Mouse (Mus musculus): ENCODE results near the gene Zbtb48. TPM values are rescaled to one million over a fixed set of nuclear protein-coding genes. Genes with fewer than 3 reads are reported as not detected.

Zbtb48 gene
- polyA plus RNA-seq, 1 experiment from 2014 or later, result 13.7 TPM

DNA sequence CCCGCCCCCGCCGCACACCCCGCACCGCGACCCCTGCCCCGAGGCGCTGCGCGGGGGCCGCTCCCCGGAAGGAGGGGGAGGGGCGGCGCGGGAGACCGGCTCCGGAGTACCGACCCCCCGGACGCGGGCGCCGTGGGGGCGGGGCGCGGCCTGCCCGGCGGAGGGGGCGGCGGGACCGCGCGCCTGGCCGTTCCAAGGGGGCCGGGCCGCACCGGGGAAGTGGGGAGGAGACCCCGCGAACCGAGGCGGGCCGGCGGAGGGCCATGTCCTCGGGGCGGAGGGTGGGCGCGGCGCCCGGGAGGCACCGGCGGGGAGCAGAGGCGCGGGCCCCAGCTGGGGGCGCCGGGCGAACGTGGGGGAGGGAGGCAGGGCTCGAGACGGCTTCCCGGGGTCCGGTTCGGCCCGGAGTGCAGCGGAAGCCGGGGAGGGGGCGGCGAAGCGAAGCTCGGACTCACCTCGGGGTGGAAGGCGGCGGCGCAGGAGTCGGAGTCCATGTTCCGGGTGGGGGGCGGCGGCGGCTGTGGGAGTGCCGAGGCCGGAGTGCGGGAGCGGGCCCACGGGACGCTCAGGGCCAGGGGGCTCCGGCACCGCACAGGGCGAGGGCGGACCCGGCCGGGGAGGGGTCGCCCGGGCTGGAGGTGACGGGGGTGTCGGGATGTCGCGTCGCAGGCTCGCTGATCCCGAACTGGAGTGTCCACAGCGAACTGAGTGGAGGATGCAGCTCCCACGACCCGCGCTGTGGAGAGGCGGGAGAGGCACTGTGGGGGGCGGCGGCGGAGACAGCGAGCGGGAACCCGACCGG, 31.9 kb downstream of the Zbtb48 start:
- H3K4me1 ChIP-seq (ENCODE audit: insufficient read depth, low read depth, low read length), result peaks cover 13% of the 10 kb centered on the region; the same call in 1 of the 2 replicates
- H3K4me2 ChIP-seq (replicated peaks; ENCODE audit: low read depth, low read length), result peak overlapping the region; percentile 90
- H3K27ac ChIP-seq (ENCODE audit: low read length), result peak overlapping the region; percentile 85
- TF ChIP-seq CTCF (IDR thresholded peaks at IDR 0.05) (no peak), EP300 (IDR thresholded peaks at IDR 0.05) (no peak)
- DNase-seq (ENCODE audit: low spot score) (peak; percentile 26), ATAC-seq (peak; percentile 3)
- 1% methylated on average over 57 of the region's 111 CpGs for WGBS
- H3K9ac ChIP-seq (replicated peaks; ENCODE audit: low read depth), result peak overlapping the region; percentile 94
- H3K4me3 ChIP-seq (ENCODE audit: low read depth, low read length), result peak overlapping the region; percentile 98
- no peaks in the 10 kb centered on the region for H3K9me3 ChIP-seq (ENCODE audit: low read length)
- no peaks in the 10 kb centered on the region for H3K27me3 ChIP-seq (replicated peaks; ENCODE audit: insufficient read depth, low read length)
- H3K36me3 ChIP-seq (ENCODE audit: insufficient read depth, low read length), result peaks cover 18% of the 10 kb centered on the region; the same call in 1 of the 2 replicates

DNA sequence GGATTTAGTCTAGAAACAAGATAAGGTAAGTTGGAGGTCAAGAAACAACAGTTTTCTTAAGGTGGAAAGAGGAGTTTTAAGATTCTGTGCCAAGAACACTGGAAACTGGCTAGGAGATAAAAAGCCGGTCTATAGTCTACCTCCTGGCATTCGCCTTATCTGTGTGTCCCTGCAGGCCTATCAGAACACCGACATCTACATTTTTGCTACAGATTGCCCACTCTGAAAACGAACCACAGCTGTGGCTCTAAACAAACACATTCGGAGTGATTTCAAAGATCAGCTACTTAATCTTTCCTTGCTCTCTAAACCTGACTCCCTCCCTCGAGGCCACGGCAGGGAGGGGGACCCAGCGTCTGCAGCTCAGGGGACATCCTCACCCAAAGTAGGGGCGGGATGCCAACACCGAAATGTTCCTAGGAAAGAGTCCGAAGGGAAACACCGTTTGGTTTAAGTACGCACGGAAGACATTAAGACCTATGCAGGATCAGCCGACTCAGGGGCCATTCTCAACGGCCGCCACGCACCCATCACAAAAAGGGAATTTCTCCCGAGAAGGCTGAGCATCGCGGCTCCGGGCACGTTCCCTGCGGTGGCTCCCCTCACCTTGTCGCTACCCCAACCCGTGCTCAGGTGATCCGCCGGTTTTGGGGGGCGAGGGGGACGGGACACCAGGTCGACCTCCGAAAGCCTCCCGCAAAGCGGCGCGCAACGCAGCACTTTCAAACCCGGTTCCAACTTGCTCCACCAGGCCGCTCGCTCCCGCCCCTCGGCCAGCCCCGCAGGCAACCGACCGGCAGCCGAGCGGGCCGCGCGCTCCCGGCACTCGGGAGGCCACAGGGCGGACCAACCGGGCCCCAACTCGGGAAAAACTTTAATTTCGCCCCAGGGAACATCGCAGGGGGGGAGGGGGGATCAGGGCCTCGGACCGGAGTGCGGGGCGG, 33.0 kb downstream of the Zbtb48 start:
- Histone ChIP-seq H3K27me3 (replicated peaks; ENCODE audit: insufficient read depth, low read length) (no peaks in the 10 kb centered on the region), H3K4me2 (replicated peaks; ENCODE audit: low read depth, low read length) (peak overlapping the region; percentile 90), H3K36me3 (ENCODE audit: insufficient read depth, low read length) (peaks cover 18% of the 10 kb centered on the region; the same call in 1 of the 2 replicates), H3K4me1 (ENCODE audit: insufficient read depth, low read depth, low read length) (peaks cover 13% of the 10 kb centered on the region; the same call in 1 of the 2 replicates), H3K9me3 (ENCODE audit: low read length) (no peaks in the 10 kb centered on the region), H3K27ac (ENCODE audit: low read length) (peak overlapping the region; percentile 85), H3K4me3 (ENCODE audit: low read depth, low read length) (peak overlapping the region; percentile 98), H3K9ac (replicated peaks; ENCODE audit: low read depth) (peak overlapping the region; percentile 94)
- WGBS, result 5% methylated on average over 51 of the region's 61 CpGs
- ATAC-seq (no peak), DNase-seq (ENCODE audit: low spot score) (peak; percentile 31)
- TF ChIP-seq CTCF (IDR thresholded peaks at IDR 0.05) (no peak), EP300 (IDR thresholded peaks at IDR 0.05) (no peak)

DNA sequence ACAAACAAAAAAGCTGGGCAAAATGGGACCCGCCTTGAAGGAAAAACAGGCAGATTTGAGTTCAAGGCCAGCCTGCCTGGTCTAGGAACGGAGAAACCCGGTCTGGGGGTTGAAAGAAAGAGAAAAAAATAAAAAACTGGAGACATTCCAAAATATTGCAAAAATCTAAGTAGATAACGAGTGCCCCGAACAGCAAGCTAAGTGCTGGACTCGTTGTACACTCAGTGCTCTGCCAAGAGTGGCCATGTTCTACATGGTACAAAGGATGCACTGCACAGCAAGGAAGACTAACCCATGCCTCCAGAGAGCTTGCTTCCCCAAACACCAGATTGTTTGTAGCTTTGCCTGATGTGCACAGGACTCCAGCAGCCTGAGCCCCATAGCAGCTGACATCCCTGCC, 34.4 kb downstream of the Zbtb48 start:
- no peak overlapping the region for H3K9ac ChIP-seq (replicated peaks; ENCODE audit: low read depth)
- WGBS, result 40% methylated on average over 6 of the region's 6 CpGs

DNA sequence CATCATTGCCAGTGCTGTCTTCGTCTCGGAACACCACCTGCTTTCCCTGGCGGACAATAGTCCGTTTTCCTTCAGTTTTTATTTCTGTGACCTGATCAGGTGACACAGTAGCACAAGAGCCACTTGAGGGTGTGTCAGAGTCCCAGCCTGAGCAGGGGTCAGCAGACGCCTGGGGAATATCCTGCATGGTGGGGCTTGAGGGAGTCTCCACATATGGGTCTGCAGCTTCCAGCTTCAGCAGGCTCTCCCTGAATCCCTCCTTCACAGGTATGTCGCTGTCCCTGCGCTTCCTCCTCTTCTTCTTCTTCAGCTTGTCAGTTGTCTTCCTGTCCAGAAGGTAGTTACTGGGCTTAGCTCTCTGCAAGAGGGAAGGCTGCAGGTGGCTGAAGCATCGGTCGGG, 35.4 kb downstream of the Zbtb48 start:
- ATAC-seq, result no peak
- no peak overlapping the region for H3K4me3 ChIP-seq (ENCODE audit: low read depth, low read length)
- H3K27ac ChIP-seq (ENCODE audit: low read length), result no peak overlapping the region
- no peaks in the 10 kb centered on the region for H3K9me3 ChIP-seq (ENCODE audit: low read length)
- H3K4me1 ChIP-seq (ENCODE audit: insufficient read depth, low read depth, low read length), result peaks cover 11% of the 10 kb centered on the region
- H3K9ac ChIP-seq (replicated peaks; ENCODE audit: low read depth), result no peak overlapping the region
- no peak overlapping the region for H3K4me2 ChIP-seq (replicated peaks; ENCODE audit: low read depth, low read length)
- no peak for DNase-seq (ENCODE audit: low spot score)
- H3K27me3 ChIP-seq (replicated peaks; ENCODE audit: insufficient read depth, low read length), result no peaks in the 10 kb centered on the region
- peaks cover 18% of the 10 kb centered on the region; the same call in 1 of the 2 replicates for H3K36me3 ChIP-seq (ENCODE audit: insufficient read depth, low read length)
- WGBS, result 80% methylated on average over 9 of the region's 9 CpGs
- TF ChIP-seq EP300 (IDR thresholded peaks at IDR 0.05), result no peak
- no peak for TF ChIP-seq CTCF (IDR thresholded peaks at IDR 0.05)

More for the DNA sequence above, 34.4 kb downstream of the Zbtb48 start:
- Histone ChIP-seq H3K36me3 (ENCODE audit: insufficient read depth, low read length) (peaks cover 18% of the 10 kb centered on the region; the same call in 1 of the 2 replicates), H3K4me3 (ENCODE audit: low read depth, low read length) (no peak overlapping the region), H3K4me1 (ENCODE audit: insufficient read depth, low read depth, low read length) (peaks cover 17% of the 10 kb centered on the region), H3K9me3 (ENCODE audit: low read length) (no peaks in the 10 kb centered on the region), H3K27me3 (replicated peaks; ENCODE audit: insufficient read depth, low read length) (no peaks in the 10 kb centered on the region), H3K4me2 (replicated peaks; ENCODE audit: low read depth, low read length) (no peak overlapping the region), H3K27ac (ENCODE audit: low read length) (no peak overlapping the region)
- no peak for ATAC-seq
- TF ChIP-seq EP300 (IDR thresholded peaks at IDR 0.05), result 0 out of 2 replicates have a peak, but pooled peaks have one; percentile 27
- TF ChIP-seq CTCF (IDR thresholded peaks at IDR 0.05), result no peak
- peak; percentile 47 for DNase-seq (ENCODE audit: low spot score)

DNA sequence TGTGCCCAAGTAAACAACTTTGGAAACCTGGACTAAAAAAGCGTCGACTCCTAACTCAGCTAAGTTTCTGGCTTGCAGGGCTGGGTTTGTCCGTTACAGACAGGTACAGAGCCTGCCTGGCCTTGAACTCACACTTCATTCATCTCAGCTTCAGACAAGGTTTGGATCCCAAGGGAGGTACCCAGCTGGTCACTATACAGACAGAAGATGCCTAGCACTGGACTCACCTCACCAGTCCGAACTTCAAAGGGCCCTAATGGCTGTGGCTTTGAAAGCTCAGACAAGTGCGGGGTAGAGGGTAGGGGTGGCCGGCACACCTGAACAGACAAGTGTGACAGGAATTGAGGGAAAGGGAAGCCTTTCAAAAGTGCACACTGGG, 38.4 kb downstream of the Zbtb48 start:
- ATAC-seq, result no peak
- Histone ChIP-seq H3K36me3 (ENCODE audit: insufficient read depth, low read length) (peaks cover 18% of the 10 kb centered on the region; the same call in 1 of the 2 replicates), H3K27ac (ENCODE audit: low read length) (peak overlapping the region; percentile 76; the same call in 1 of the 2 replicates), H3K9me3 (ENCODE audit: low read length) (no peaks in the 10 kb centered on the region), H3K4me3 (ENCODE audit: low read depth, low read length) (peak overlapping the region; percentile 85), H3K27me3 (replicated peaks; ENCODE audit: insufficient read depth, low read length) (no peaks in the 10 kb centered on the region), H3K4me1 (ENCODE audit: insufficient read depth, low read depth, low read length) (peaks cover 11% of the 10 kb centered on the region), H3K9ac (replicated peaks; ENCODE audit: low read depth) (peak overlapping the region; percentile 78; the same call in 1 of the 2 replicates), H3K4me2 (replicated peaks; ENCODE audit: low read depth, low read length) (peak overlapping the region; percentile 81)
- DNase-seq (ENCODE audit: low spot score), result no peak
- 27% methylated on average over 6 of the region's 6 CpGs for WGBS
- TF ChIP-seq CTCF (IDR thresholded peaks at IDR 0.05) (no peak), EP300 (IDR thresholded peaks at IDR 0.05) (no peak)

Measured in lung, postnatal 0 days (tissue).